Mouse (Mus musculus): ENCODE measurements around the gene Slc18b1. TPM values are rescaled to one million over a fixed set of nuclear protein-coding genes. Genes with fewer than 3 reads are reported as not detected.
"Not testable (repeated sequence)": the region's sequence is repeated elsewhere in the genome, so short reads cannot be mapped to it uniquely, and the experiment has no call there.

The Slc18b1 gene
- polyA plus RNA-seq, 1 experiment from 2014 or later = 35.6 TPM

DNA sequence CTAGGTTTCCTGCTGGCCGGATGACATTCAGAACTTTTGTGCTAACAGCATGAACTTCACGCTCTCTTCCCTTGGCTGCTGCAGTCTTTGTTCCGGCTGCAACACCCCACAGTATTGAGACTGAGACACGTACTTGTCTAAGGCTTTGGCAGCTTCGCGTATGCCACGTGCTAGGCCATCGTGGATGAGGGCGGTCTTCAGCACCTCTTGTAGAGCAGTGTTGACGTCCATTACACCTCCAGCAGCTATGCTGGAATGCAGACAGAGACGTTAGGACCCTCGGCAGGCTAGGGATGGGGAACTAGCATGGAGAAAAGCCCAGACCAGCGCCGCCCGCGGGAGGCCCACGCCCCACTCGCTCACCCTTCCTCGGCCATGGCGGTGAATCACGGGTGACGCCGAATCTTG, 10.2 kb upstream of the Slc18b1 start:
- Histone ChIP-seq H3K36me3 (peaks cover 43% of the 10 kb centered on the region), H3K4me1 (peaks cover 36% of the 10 kb centered on the region), H3K9ac (peak overlapping the region; percentile 97), H3K27ac (peak overlapping the region; percentile 74), H3K4me2 (peak overlapping the region; percentile 91), H3K4me3 (peak overlapping the region; percentile 90)
- peak; percentile 9; the same call in 1 of the 2 replicates for ATAC-seq (ENCODE audit: insufficient number of reproducible peaks, insufficient read depth, low FRiP score, low TSS enrichment, low read depth)
- under 1% methylated on average over 23 of the region's 23 CpGs for WGBS
- H3K27me3 ChIP-seq, H3K9me3 ChIP-seq: not testable (repeated sequence)

DNA sequence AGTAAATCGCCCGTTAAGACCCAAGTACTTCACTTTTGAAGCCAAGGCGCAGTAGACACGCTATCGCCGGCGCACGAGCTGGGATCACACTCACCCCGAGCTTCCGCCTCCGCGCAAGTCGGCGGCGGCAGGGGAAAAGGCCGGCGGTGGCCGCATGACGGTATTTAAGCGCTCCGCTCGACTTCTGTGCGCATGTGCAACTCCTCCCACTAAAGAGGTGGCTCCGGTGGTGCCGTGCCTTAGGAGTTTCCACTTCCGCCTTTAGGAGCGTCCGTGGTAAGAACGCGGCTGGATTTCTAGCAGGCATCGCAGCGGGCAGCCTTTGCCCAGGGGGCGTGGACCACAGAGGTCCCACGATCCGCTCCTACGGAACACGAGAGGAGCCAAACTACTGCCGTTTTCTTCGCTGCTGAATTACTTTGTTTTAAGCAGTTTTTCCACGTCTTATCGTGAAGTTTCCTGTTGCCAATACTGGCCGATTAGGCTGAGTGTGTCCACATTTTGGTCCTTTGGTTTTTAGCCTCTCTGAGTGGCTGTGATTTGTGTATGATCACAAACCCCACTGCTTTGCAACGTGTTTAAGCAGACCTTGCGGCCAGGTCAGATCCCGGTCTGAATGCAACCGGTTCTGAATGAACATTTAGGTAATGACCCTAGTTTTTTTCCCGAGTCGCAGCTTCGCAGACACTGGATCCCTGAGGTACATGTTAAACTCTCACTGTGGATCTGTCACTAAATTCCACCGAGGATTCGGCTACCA, 9.5 kb upstream of the Slc18b1 start, which contains the start of gene Rps12:
Rps12 (minus strand) TSS at position 214 of the 760 bp plus-strand sequence.
- Histone ChIP-seq H3K4me1 (peaks cover 36% of the 10 kb centered on the region), H3K9ac (peak within 1 kb of the TSS; percentile 97), H3K4me3 (peak within 1 kb of the TSS; percentile 90), H3K27me3 (no peaks in the 10 kb centered on the region), H3K4me2 (peak within 1 kb of the TSS; percentile 91), H3K27ac (peak within 1 kb of the TSS; percentile 91), H3K36me3 (peaks cover 38% of the 10 kb centered on the region), H3K9me3 (no peaks in the 10 kb centered on the region)
- WGBS = under 1% methylated on average over 51 of the region's 51 CpGs
- peak; percentile 96 for ATAC-seq (ENCODE audit: insufficient number of reproducible peaks, insufficient read depth, low FRiP score, low TSS enrichment, low read depth)

DNA sequence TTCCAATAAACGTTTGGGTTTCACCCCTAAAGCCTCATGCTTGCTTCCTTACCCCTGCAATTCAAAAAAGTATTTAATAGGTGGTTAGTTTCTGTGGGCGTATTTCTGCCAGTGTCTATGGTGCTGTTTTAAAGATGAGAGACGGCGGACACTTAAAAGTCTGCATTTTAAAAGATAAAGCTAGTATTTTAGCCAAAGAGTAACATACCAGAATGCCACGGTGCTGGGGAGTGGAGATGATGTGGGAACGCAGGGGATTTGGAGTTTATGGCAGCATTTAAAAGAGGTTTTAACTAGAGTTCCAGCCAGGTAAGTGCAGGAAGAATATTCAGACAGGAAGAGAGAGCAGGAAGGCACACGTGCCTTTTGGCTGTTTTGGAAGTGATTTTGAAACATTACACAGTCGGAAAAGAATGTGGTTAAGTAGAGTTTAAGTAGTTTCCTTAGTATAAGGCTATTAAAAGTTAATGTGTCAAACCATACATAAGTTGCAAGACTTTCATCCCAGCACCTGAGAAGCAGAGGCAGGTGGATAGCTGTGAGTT, 8.7 kb upstream of the Slc18b1 start:
- Histone ChIP-seq H3K27ac (peak overlapping the region; percentile 91), H3K9ac (peak overlapping the region; percentile 80)

DNA sequence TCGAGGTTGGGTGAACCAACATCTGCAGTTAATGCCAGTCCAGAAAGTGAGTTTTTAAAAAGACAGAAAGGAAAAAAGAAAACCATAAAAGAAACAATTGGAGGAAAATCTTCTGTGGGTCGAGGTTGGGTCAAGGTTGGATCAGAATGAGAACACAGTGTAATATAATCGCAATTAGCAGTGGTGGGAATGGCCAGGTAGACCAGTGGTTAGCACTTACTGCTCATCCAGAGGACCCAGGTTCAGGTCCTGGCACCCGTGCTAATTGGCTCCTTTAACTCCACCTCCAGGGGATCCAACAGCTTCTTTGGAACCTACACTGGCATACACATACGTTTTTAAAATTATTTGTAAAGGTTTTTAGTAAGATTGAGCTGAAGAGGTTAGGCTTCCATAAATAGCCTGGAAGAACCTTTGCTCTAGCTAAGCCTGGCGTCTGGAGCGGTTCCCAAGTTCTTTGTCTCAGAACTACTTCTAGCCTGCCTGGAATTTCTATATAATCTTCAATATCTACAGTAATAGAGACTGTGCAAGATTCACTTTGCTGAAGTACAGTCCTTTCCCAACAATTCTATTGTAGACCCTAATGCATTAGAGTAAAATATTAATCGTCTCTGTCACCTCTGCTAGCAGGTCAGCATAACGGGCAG, 790 bp upstream of the Slc18b1 start:
- ATAC-seq (ENCODE audit: insufficient number of reproducible peaks, insufficient read depth, low FRiP score, low TSS enrichment, low read depth) = no peak
- no peak overlapping the region for H3K27ac ChIP-seq

More for the DNA sequence above, 8.7 kb upstream of the Slc18b1 start:
- no peak for ATAC-seq (ENCODE audit: insufficient number of reproducible peaks, insufficient read depth, low FRiP score, low TSS enrichment, low read depth)
- H3K4me1 ChIP-seq = peaks cover 32% of the 10 kb centered on the region
- no peaks in the 10 kb centered on the region for H3K9me3 ChIP-seq
- H3K4me3 ChIP-seq = peak overlapping the region; percentile 90
- WGBS = 8% methylated on average over 8 of the region's 8 CpGs
- H3K27me3 ChIP-seq = no peaks in the 10 kb centered on the region
- peaks cover 33% of the 10 kb centered on the region for H3K36me3 ChIP-seq
- peak overlapping the region; percentile 67 for H3K4me2 ChIP-seq

DNA sequence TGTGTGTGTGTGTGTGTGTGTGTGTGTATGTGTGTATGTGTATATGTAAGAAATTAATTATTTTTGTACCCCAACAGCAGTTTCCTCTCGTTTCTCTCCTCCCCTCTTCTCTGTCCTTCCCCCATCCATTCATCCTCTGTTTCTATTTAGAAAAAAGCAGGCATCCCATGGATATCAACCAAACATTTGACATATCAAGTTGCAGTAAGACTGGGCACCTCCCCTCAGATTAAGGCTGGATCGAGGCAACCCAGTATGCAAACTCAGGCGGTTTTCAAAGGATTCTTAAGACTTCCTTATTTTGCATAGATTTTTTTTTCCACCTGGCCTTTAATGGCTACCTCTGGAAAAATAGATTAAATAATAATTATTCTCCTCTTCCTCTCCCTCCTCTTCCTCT, 820 bp downstream of the Slc18b1 start:
- no peak for ATAC-seq (ENCODE audit: insufficient number of reproducible peaks, insufficient read depth, low FRiP score, low TSS enrichment, low read depth)
- peak overlapping the region; percentile 90 for H3K9ac ChIP-seq

More for the DNA sequence above, 790 bp upstream of the Slc18b1 start:
- 57% methylated on average over 9 of the region's 9 CpGs for WGBS
- H3K9me3 ChIP-seq = no peaks in the 10 kb centered on the region
- H3K4me3 ChIP-seq = peak overlapping the region; percentile 70
- H3K4me1 ChIP-seq = peaks cover 8% of the 10 kb centered on the region; the same call in 1 of the 2 replicates
- H3K4me2 ChIP-seq = peak overlapping the region; percentile 58
- H3K36me3 ChIP-seq = peaks cover 14% of the 10 kb centered on the region
- H3K9ac ChIP-seq = peak overlapping the region; percentile 90; the same call in 1 of the 2 replicates
- H3K27me3 ChIP-seq = no peaks in the 10 kb centered on the region

DNA sequence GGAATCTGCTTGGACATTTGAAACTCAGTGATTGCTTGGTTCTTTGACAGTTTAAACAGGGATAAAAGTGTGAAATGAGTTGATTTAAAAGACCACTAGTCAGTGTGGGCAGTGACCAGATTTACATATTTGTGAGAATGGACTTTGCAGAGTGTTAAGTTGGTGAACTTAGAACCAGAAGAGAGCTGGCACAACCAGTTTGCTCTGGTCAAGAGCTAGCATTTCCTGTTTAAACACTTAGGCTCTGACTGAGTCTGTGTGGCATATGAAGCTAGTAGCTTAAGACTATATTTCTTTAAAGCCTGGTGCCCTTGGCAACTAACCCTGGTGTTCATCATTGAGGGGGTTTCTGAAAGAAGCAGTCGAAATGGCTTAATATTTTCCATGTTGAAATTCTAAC, 1.4 kb downstream of the Slc18b1 start:
- Histone ChIP-seq H3K27ac (peak overlapping the region; percentile 74), H3K36me3 (peaks cover 35% of the 10 kb centered on the region), H3K4me2 (peak overlapping the region; percentile 58), H3K9ac (peak overlapping the region; percentile 32; the same call in 1 of the 2 replicates), H3K27me3 (no peaks in the 10 kb centered on the region), H3K9me3 (no peaks in the 10 kb centered on the region), H3K4me3 (peak overlapping the region; percentile 70), H3K4me1 (peaks cover 8% of the 10 kb centered on the region; the same call in 1 of the 2 replicates)
- 34% methylated on average over 1 of the region's 1 CpGs for WGBS
- ATAC-seq (ENCODE audit: insufficient number of reproducible peaks, insufficient read depth, low FRiP score, low TSS enrichment, low read depth) = no peak

More for the DNA sequence above, 820 bp downstream of the Slc18b1 start:
- Histone ChIP-seq H3K27me3 (no peaks in the 10 kb centered on the region), H3K4me2 (peak overlapping the region; percentile 58), H3K27ac (no peak overlapping the region; the same call in 1 of the 2 replicates), H3K9me3 (no peaks in the 10 kb centered on the region), H3K4me1 (peaks cover 8% of the 10 kb centered on the region; the same call in 1 of the 2 replicates), H3K36me3 (peaks cover 30% of the 10 kb centered on the region), H3K4me3 (peak overlapping the region; percentile 70)
- 6% methylated on average over 3 of the region's 3 CpGs for WGBS

DNA sequence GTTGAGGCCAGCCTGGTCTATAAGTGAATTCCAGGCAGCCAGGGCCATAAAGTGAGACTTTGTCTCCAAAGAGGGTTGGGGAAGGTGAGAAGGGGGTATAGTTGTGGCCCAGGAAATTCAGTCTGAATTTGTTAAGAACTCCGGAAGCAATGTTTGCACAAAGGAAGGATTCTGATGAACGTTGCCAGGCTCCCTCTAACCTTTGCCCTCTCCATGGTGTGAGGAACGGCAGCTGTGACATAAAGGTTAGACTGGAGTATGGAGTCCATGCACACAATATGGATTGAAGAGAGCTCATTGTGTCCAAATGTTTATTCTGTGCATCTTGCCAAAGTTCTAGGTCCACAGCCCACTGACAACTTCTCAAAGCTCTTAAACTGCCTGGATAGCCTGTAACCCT, 3.1 kb downstream of the Slc18b1 start:
- Histone ChIP-seq H3K36me3 (peaks cover 50% of the 10 kb centered on the region), H3K4me1 (peaks cover 8% of the 10 kb centered on the region; the same call in 1 of the 2 replicates), H3K4me2 (no peak overlapping the region), H3K9me3 (no peaks in the 10 kb centered on the region), H3K27me3 (no peaks in the 10 kb centered on the region), H3K27ac (no peak overlapping the region), H3K4me3 (no peak overlapping the region), H3K9ac (no peak overlapping the region)
- 33% methylated on average over 3 of the region's 3 CpGs for WGBS
- ATAC-seq (ENCODE audit: insufficient number of reproducible peaks, insufficient read depth, low FRiP score, low TSS enrichment, low read depth) = no peak

DNA sequence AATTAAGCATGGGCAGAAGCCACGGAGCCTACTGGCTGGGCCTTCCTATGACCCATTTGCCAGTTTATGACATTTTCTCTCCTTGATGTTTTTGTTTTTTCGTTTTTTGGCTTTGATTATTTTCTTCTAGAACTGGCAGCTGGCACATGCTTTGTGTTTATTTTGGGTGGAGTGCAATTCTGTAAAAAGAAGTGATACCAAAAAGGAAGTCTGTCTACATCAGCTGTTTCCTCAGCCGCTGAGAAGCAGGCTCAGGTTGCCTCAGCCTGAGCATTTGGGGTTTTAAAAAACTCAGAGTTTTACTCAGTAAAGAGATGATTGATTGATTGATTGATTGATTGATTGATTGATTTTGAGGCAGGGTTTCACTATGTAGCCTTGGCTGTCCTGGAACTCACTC, 6.1 kb downstream of the Slc18b1 start:
- no peak overlapping the region for H3K4me3 ChIP-seq
- H3K27ac ChIP-seq = no peak overlapping the region
- 62% methylated on average over 3 of the region's 3 CpGs for WGBS
- no peak overlapping the region for H3K9ac ChIP-seq
- no peaks in the 10 kb centered on the region for H3K27me3 ChIP-seq
- H3K4me2 ChIP-seq = no peak overlapping the region
- no peaks in the 10 kb centered on the region for H3K9me3 ChIP-seq
- no peak for ATAC-seq (ENCODE audit: insufficient number of reproducible peaks, insufficient read depth, low FRiP score, low TSS enrichment, low read depth)
- H3K4me1 ChIP-seq = peaks cover 3% of the 10 kb centered on the region; the same call in 1 of the 2 replicates
- peaks cover 75% of the 10 kb centered on the region for H3K36me3 ChIP-seq

DNA sequence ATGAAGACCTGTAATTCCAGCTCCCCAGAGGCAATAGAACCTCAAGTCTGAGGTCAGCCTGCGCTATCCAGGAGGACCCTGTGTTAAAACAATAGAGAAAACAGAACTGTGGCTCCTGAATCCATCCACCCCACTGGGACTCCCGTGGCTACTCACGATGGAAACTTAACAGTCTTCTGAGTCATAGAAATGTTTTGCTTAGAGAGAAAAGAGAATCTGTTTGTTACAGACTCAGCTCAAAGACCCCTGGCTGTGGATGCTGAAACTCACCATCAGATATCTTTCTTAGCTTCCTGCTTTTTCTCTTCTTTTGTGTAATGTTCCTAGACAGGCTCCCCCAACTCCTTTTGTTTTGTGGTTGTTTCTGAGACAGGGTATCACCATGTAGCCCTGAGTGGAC, 7.9 kb downstream of the Slc18b1 start:
- Histone ChIP-seq H3K4me1 (no peaks in the 10 kb centered on the region), H3K36me3 (peaks cover 76% of the 10 kb centered on the region), H3K9ac (no peak overlapping the region), H3K9me3 (no peaks in the 10 kb centered on the region), H3K27me3 (no peaks in the 10 kb centered on the region), H3K4me2 (no peak overlapping the region), H3K27ac (no peak overlapping the region), H3K4me3 (no peak overlapping the region)
- WGBS = 71% methylated on average over 3 of the region's 3 CpGs
- ATAC-seq (ENCODE audit: insufficient number of reproducible peaks, insufficient read depth, low FRiP score, low TSS enrichment, low read depth) = no peak

DNA sequence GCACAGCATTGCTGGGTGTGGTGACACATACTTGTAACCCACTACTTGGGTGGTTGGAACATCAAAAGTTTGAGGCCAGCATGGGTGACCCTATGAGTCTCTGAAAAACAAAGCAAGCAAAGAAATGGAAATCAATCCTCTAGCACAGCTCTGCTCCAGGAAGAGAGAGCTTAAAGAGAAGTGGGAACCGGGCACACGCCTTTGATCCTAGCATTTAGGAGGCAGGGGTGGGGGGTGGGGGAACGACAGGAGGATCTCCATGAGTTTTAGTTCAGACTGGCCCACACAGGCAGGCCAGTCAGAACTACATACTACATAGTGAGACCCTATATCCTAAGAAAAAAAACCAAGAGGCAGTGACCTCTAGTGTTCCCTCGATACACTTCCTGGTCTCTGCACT, 9.4 kb downstream of the Slc18b1 start:
- no peaks in the 10 kb centered on the region for H3K4me1 ChIP-seq
- no peak overlapping the region for H3K4me2 ChIP-seq
- no peak overlapping the region for H3K9ac ChIP-seq
- no peak for ATAC-seq (ENCODE audit: insufficient number of reproducible peaks, insufficient read depth, low FRiP score, low TSS enrichment, low read depth)
- peaks cover 74% of the 10 kb centered on the region for H3K36me3 ChIP-seq
- H3K27me3 ChIP-seq = no peaks in the 10 kb centered on the region
- WGBS = 29% methylated on average over 4 of the region's 4 CpGs
- no peak overlapping the region for H3K4me3 ChIP-seq
- H3K27ac ChIP-seq = no peak overlapping the region
- H3K9me3 ChIP-seq = no peaks in the 10 kb centered on the region

DNA sequence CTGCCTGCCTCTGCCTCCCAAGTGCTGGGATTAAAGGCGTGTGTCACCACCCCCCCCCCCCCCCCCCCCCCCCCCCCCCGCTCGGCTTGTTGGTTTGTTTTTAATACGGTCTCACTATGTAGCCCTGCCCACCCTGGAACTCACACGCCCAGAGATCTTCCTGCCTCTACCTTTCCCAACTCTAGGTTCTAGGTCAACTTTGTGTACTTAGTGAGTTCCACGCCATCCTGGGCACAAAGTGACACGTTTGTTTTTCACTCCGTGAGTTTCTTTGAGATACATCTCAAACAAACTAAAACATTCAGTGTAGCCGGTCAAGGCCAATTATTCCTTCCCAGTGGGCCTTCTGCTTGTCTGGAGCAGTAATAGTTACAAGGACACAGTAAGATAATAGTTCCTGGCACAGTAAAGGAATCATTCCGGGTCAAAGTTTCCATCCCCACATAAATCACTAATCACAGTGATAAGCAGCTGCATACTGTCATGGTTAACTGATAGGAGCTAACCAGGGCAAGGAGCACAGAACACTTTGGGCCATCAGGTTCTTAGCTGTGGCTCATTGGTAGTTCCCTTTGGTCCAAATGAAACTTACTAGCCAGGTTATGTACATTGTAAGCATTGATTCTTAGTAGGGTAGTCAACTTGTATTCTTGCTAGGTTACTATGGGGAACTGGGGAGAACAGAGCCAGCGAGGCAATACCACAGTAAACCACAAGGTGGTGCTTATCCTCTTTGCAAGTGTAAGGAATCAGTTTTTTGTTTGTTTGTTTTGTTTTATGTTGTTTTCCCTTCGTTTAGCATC, 15.1 kb downstream of the Slc18b1 start:
- H3K4me3 ChIP-seq = no peak overlapping the region
- H3K9me3 ChIP-seq = no peaks in the 10 kb centered on the region
- H3K9ac ChIP-seq = no peak overlapping the region
- no peaks in the 10 kb centered on the region for H3K27me3 ChIP-seq
- H3K4me1 ChIP-seq = no peaks in the 10 kb centered on the region
- ATAC-seq (ENCODE audit: insufficient number of reproducible peaks, insufficient read depth, low FRiP score, low TSS enrichment, low read depth) = no peak
- no peak overlapping the region for H3K27ac ChIP-seq
- no peak overlapping the region for H3K4me2 ChIP-seq
- H3K36me3 ChIP-seq = peaks cover 41% of the 10 kb centered on the region
- 74% methylated on average over 9 of the region's 12 CpGs for WGBS

Measured in embryonic facial prominence, embryonic 13.5 days (tissue).